Mouse (Mus musculus) ES-Bruce4 (cell line): ENCODE measurements at regions not wholly inside any gene's neighbourhood (a gene's known extent, or its start where the extent isn't known, plus 50 kb on each side); places are given as distances from the start of the nearest gene placed in this dataset.

ENCODE experiments used
- H3K27ac ChIP-seq: 2 replicates; pipeline ENCODE4 v1.5.1; 2012; ENCODE audit warnings: low read length, inconsistent platforms; ENCODE audit not compliant: insufficient read depth
- H3K27me3 ChIP-seq: 2 replicates; pipeline ENCODE4 v1.6.1; 2012; ENCODE audit warnings: mild to moderate bottlenecking, low read length, inconsistent platforms; ENCODE audit not compliant: control insufficient read depth, poor library complexity, insufficient read depth, severe bottlenecking
- H3K36me3 ChIP-seq: 2 replicates; pipeline ENCODE4 v1.6.1; 2012; ENCODE audit warnings: inconsistent platforms, mild to moderate bottlenecking, low read length, moderate library complexity; ENCODE audit not compliant: control insufficient read depth, poor library complexity, insufficient read depth, severe bottlenecking
- H3K4me1 ChIP-seq: one replicate; pipeline ENCODE4 v1.8.1; 2011; ENCODE audit warnings: low read length; ENCODE audit not compliant: control insufficient read depth, insufficient read depth
- H3K4me3 ChIP-seq: 2 replicates; pipeline ENCODE4 v1.5.1; 2011; ENCODE audit warnings: low read depth, mild to moderate bottlenecking, low read length
- H3K9ac ChIP-seq: 2 replicates; pipeline ENCODE4 v1.6.1; 2012; ENCODE audit warnings: low read depth, mild to moderate bottlenecking, inconsistent platforms; ENCODE audit not compliant: poor library complexity, severe bottlenecking
- H3K9me3 ChIP-seq: replicated peaks from 2 replicates; pipeline ENCODE4 v1.6.1; 2012; ENCODE audit warnings: mild to moderate bottlenecking, low read length, inconsistent platforms; ENCODE audit not compliant: control insufficient read depth, poor library complexity, insufficient read depth, severe bottlenecking
- CTCF ChIP-seq: IDR thresholded peaks from one replicate; pipeline ENCODE4 v1.8.1; 2011; ENCODE audit warnings: low read depth, low read length
- EP300 ChIP-seq: IDR thresholded peaks from 2 replicates; pipeline ENCODE4 v1.6.1; 2011; ENCODE audit warnings: low read depth, low read length; ENCODE audit not compliant: insufficient read depth
- POLR2A ChIP-seq: IDR thresholded peaks from one replicate; pipeline ENCODE4 v1.8.1; 2011; ENCODE audit warnings: low read length; ENCODE audit not compliant: insufficient read depth

DNA sequence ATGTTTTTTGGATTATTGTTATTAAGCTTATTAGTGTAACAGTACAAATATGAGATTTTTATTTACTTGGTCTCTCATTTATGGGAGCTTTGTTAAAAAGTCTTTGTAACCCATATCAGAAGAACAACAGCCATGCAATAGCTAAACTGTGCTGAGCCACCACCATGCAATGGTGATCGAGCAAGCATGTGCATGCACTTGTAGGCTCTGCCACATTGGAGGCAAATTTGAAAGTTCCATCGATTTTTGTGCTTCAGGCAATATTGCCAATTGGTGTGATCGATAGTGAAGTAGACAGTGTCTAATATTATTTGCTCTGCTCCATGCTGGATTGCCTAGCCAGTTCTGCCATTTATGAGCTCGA is 164.6 kb upstream of the Atp2b1 start:
- Histone ChIP-seq H3K4me3 (no peak overlapping the region), H3K27me3 (peaks cover 2% of the 10 kb centered on the region; the same call in 1 of the 2 replicates), H3K9me3 (no peaks in the 10 kb centered on the region), H3K4me1 (no peaks in the 10 kb centered on the region), H3K27ac (no peak overlapping the region), H3K36me3 (no peaks in the 10 kb centered on the region), H3K9ac (no peak overlapping the region)
- TF ChIP-seq EP300 (no peak), POLR2A (no peak), CTCF (no peak)

DNA sequence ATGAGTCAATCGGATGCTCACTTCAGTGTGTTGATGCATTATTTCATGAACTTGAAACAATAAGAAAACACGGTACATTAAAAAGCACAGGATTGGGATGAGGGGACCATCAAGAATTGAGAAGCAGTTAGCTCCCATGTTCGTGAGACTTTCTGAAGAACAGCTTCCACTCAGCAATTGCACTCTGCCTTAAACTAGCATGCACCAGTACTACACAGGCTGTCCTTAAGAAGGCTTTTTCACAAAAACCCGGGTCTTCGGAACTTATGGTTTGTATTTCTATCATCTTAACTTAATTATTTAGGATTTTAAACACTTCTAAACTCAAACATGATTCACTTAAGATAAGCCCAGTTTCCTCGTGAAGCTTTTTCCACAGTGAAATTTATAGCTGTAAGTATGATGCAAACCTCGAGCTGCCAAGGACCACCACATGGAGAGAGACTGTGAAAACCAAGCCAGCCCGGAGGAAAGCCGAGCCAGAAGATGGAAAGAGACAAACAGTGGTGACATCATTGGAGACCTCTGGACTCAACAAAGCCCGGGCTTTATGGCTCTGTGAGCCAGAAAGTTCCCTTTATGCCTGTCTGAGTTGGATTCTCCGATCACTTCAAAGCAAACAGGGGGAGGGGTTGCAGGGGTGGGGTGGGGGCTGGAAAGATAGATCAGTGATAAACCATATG is 162.7 kb upstream of the Atp2b1 start:
- Histone ChIP-seq H3K36me3 (no peaks in the 10 kb centered on the region), H3K9ac (no peak overlapping the region), H3K4me3 (no peak overlapping the region), H3K9me3 (no peaks in the 10 kb centered on the region), H3K4me1 (no peaks in the 10 kb centered on the region), H3K27ac (no peak overlapping the region), H3K27me3 (peaks cover 4% of the 10 kb centered on the region; the same call in 1 of the 2 replicates)
- TF ChIP-seq POLR2A = no peak
- TF ChIP-seq CTCF = no peak
- TF ChIP-seq EP300 = no peak

DNA sequence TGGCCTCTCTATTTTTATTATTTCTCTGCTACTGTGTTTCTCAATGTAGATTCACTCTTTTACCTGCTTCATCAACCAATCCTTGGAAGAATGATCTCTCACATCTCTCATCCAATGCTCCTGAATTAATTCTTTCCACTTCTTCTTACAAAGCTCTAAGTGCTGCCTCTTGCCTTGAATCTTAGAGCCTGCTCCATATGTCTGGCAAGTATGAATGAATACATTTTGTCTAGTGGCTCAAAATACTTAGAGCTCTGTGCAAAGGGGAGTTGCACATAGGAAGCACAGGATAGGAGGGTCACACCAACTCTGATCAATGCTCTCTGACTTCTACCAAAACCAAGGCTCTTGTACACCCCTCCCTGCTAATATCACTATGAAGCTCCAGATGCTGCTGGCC is 153.1 kb upstream of the Atp2b1 start:
- Histone ChIP-seq H3K27ac (no peak overlapping the region), H3K36me3 (no peaks in the 10 kb centered on the region), H3K9me3 (no peaks in the 10 kb centered on the region; the same call in 1 of the 2 replicates), H3K4me1 (no peaks in the 10 kb centered on the region), H3K4me3 (no peak overlapping the region), H3K27me3 (no peaks in the 10 kb centered on the region), H3K9ac (no peak overlapping the region)
- TF ChIP-seq EP300 = no peak
- no peak for TF ChIP-seq POLR2A
- no peak for TF ChIP-seq CTCF

DNA sequence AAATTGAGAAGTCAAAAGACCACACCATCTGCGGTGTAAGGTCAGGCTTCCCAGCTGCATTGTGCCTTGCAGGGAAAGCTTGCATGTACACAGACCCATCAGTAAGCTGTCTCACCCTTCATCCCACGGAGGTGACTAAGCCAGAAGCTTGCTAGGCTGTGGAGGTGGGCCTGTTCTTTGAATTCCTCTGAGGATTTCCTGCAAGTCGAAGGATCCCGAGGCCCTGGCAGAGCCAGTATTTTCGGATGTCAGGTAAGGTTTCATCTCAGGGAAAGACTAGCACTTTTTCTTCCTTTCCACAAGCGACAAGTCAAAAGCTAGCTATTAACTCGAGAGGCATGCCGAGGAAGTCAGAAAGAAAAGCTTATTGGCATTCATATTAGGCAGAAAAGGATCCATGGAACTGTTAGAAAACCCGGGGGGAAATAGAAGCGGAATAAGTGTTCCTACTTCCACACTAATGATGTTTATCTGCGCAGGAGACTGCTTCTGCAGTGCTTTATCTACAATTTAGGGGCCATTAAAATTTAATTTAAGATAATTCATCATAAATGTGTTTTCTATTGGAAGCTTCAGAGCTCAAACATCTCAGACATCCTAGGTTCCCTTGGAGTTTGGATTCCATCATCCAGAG is 148.3 kb upstream of the Atp2b1 start:
- TF ChIP-seq EP300 (no peak), POLR2A (no peak), CTCF (no peak)
- Histone ChIP-seq H3K27me3 (no peaks in the 10 kb centered on the region), H3K36me3 (no peaks in the 10 kb centered on the region), H3K9me3 (no peaks in the 10 kb centered on the region; the same call in 1 of the 2 replicates), H3K9ac (no peak overlapping the region), H3K4me1 (no peaks in the 10 kb centered on the region), H3K4me3 (no peak overlapping the region), H3K27ac (no peak overlapping the region)

DNA sequence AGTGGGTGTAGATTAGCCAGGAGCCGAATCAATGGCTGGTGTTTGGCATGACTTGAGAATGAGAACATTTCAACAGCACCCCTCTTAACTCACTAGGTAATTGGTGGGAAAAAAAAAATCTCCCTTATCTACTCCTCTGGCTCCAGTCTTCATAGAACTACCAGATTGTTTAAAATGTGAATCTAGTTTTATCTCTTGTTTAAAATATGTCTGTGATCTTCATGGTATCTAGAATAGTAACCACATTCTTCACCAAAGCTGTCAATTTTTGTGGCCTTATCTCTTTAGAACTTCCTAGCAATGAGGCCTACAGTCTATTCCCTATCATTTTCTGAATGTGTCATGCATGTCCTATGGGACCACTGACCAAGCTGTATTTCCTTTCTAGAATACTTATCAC is 134.4 kb upstream of the Atp2b1 start:
- Histone ChIP-seq H3K27ac (no peak overlapping the region), H3K36me3 (no peaks in the 10 kb centered on the region), H3K4me3 (no peak overlapping the region), H3K9me3 (peaks cover 5% of the 10 kb centered on the region), H3K27me3 (no peaks in the 10 kb centered on the region), H3K9ac (no peak overlapping the region), H3K4me1 (no peaks in the 10 kb centered on the region)
- TF ChIP-seq CTCF = no peak
- no peak for TF ChIP-seq EP300
- no peak for TF ChIP-seq POLR2A

DNA sequence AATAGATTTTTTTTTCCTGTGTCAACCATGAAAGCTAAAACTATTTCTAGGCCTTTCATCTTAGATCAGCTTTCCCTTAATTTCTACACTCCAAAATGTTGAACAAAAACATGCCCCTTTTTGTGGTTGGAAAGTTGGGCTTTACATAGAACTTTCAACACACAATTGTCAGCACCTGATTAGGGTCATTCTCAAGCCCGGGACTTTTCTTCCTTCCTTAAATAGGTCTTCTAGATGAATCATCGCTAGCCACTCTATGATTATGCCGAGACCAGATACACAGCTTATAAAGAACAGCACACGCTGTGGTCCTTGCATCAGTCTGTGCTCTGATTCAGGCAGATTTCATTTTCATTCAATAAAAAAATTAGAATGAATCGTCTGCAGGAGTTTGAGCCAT is 133.3 kb upstream of the Atp2b1 start:
- Histone ChIP-seq H3K9ac (no peak overlapping the region), H3K27ac (no peak overlapping the region), H3K4me3 (no peak overlapping the region), H3K4me1 (no peaks in the 10 kb centered on the region), H3K9me3 (peaks cover 5% of the 10 kb centered on the region), H3K36me3 (no peaks in the 10 kb centered on the region), H3K27me3 (no peaks in the 10 kb centered on the region)
- TF ChIP-seq POLR2A = no peak
- TF ChIP-seq CTCF = no peak
- TF ChIP-seq EP300 = no peak
